ENCODE assay signal across 25 mouse cellular contexts in genomic region chr17:74456825-74457224, GRCm38 (mm10).
"Had no signal": no experiment of that assay in that cellular context is flagged by ENCODE, and none has a peak within 500 bp of the region (broad histone marks: within the 10 kb centered on the region; RNA-seq: fewer than 3 reads in every experiment).

No protein-coding gene starts in this region.

- H3K27ac ChIP-seq: heart, embryonic 10.5 days; hindbrain, embryonic 10.5 days; hindbrain, embryonic 12.5 days; hindbrain, embryonic 14.5 days; kidney, embryonic 15.5 days; kidney, postnatal 0 days; layer of hippocampus, adult 2 months; left cerebral cortex, adult 2 months; limb, embryonic 10.5 days; limb, embryonic 12.5 days; liver, embryonic 13.5 days; liver, embryonic 15.5 days had no signal

- H3K9ac ChIP-seq: heart, embryonic 12.5 days; hindbrain, embryonic 12.5 days; hindbrain, embryonic 14.5 days; kidney, embryonic 15.5 days; limb, embryonic 12.5 days; liver, embryonic 13.5 days; liver, embryonic 15.5 days had no signal

- H3K27me3 ChIP-seq: heart, embryonic 12.5 days; hindbrain, embryonic 12.5 days; kidney, embryonic 15.5 days; limb, embryonic 12.5 days; liver, embryonic 13.5 days; liver, embryonic 15.5 days had no signal

- H3K4me1 ChIP-seq: heart, embryonic 10.5 days; heart, embryonic 12.5 days; hindbrain, embryonic 10.5 days; hindbrain, embryonic 12.5 days; kidney, embryonic 15.5 days; limb, embryonic 10.5 days; limb, embryonic 12.5 days; liver, embryonic 13.5 days; liver, embryonic 15.5 days had no signal

- DNase-seq: gastrocnemius, postnatal 25 days; heart, postnatal 10 days; heart, postnatal 4 days; kidney, adult 11 months; kidney, adult 2 months; kidney, adult 9 months; kidney, postnatal 14 days; kidney, postnatal 4 days; liver; liver, embryonic 13.5 days had no signal

- ATAC-seq: hindbrain, embryonic 16.5 days; inflammation-experienced regulatory T-cells, adult 6 months had no signal

- H3K4me3 ChIP-seq: heart, embryonic 10.5 days; heart, embryonic 12.5 days; hindbrain, embryonic 10.5 days; hindbrain, embryonic 12.5 days; kidney, embryonic 15.5 days; layer of hippocampus, adult 2 months; left cerebral cortex, adult 2 months; limb, embryonic 10.5 days; limb, embryonic 12.5 days; liver, embryonic 13.5 days; liver, embryonic 15.5 days had no signal

- H3K9me3 ChIP-seq: heart, embryonic 10.5 days; heart, embryonic 12.5 days; hindbrain, embryonic 10.5 days; hindbrain, embryonic 12.5 days; kidney, embryonic 15.5 days; limb, embryonic 10.5 days; limb, embryonic 12.5 days; liver, embryonic 13.5 days; liver, embryonic 15.5 days had no signal

- H3K4me2 ChIP-seq: heart, embryonic 12.5 days; hindbrain, embryonic 12.5 days; hindbrain, embryonic 14.5 days; kidney, embryonic 15.5 days; limb, embryonic 12.5 days; liver, embryonic 11.5 days; liver, embryonic 13.5 days; liver, embryonic 15.5 days had no signal

- H3K36me3 ChIP-seq: heart, embryonic 10.5 days; heart, embryonic 12.5 days; hindbrain, embryonic 10.5 days; hindbrain, embryonic 12.5 days; kidney, embryonic 15.5 days; limb, embryonic 10.5 days; limb, embryonic 12.5 days; liver, embryonic 13.5 days; liver, embryonic 15.5 days had no signal
